Mouse (Mus musculus): ENCODE data around the gene Brca1.

DNA sequence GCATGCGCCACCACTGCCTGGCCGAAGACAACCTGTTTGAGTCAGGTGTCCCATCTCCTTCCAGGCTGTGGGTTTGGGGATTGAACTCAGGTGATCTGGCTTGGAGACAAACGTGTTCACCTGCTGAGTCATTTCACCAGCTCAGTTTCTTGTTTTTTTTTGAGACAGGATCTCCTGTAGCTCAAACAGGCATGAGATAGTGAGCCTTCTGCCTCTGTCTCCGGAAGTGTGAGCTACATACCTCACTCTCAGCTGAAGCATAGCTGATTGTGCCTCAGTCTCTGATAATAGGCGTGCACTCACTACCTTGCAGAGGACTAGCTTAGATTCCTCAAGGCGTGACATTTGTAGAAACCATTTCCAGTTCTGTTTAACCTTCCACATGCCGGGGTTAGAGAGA lies 66.9 kb downstream of the Brca1 start:
- TF ChIP-seq CTCF (IDR thresholded peaks at IDR 0.05; ENCODE audit: control insufficient read depth, insufficient read depth, low read length) (no peak), POLR2A (IDR thresholded peaks at IDR 0.05; ENCODE audit: borderline replicate concordance, control insufficient read depth, low read depth, low read length) (no peak)
